Mouse (Mus musculus): Measurements from ENCODE around the gene Kmt2a.

Kmt2a gene

GRCm38 (mm10) chr9:44881221-44881871 is at the start of gene Kmt2a:
Gene Kmt2a, minus strand, starts transcription at chr9:44881296.
- peak; percentile 100 for DNase-seq

GRCm38 (mm10) chr9:44921543-44921942 is 40.4 kb upstream of the Kmt2a start:
- no peak for DNase-seq

GRCm38 (mm10) chr9:44921123-44921468 is 40.0 kb upstream of the Kmt2a start:
- no peak for DNase-seq

GRCm38 (mm10) chr9:44920374-44921122 is 39.5 kb upstream of the Kmt2a start, which contains the start of gene Atp5l:
Gene Atp5l, minus strand, starts transcription at chr9:44920742.
- peak; percentile 89 to 91 for DNase-seq

- no peak for DNase-seq
Observed at GRCm38 (mm10) chr9:44919606-44920005, 38.5 kb upstream of the Kmt2a start.

GRCm38 (mm10) chr9:44916196-44916595 is 35.1 kb upstream of the Kmt2a start:
- peak; percentile 59 to 63 for DNase-seq

GRCm38 (mm10) chr9:44914706-44915105 is 33.6 kb upstream of the Kmt2a start:
- no peak for DNase-seq

- no peak for DNase-seq
Observed at GRCm38 (mm10) chr9:44911365-44911764, 30.3 kb upstream of the Kmt2a start.

- peak; percentile 16 to 22 for DNase-seq
Observed at GRCm38 (mm10) chr9:44905620-44906019, 24.5 kb upstream of the Kmt2a start.

GRCm38 (mm10) chr9:44904964-44905363 is 23.9 kb upstream of the Kmt2a start:
- peak; percentile 74 to 76 for DNase-seq

GRCm38 (mm10) chr9:44903856-44904255 is 22.8 kb upstream of the Kmt2a start:
- no peak for DNase-seq

- DNase-seq, result no peak
Observed at GRCm38 (mm10) chr9:44900402-44900801, 19.3 kb upstream of the Kmt2a start.

GRCm38 (mm10) chr9:44899716-44900115 is 18.6 kb upstream of the Kmt2a start:
- no peak for DNase-seq

- DNase-seq, result no peak
Observed at GRCm38 (mm10) chr9:44897024-44897423, 15.9 kb upstream of the Kmt2a start.

GRCm38 (mm10) chr9:44892664-44893063 is 11.6 kb upstream of the Kmt2a start:
- no peak for DNase-seq

GRCm38 (mm10) chr9:44891210-44891609 is 10.1 kb upstream of the Kmt2a start:
- DNase-seq, result no peak

- DNase-seq, result no peak
Observed at GRCm38 (mm10) chr9:44890122-44890521, 9.0 kb upstream of the Kmt2a start.

GRCm38 (mm10) chr9:44888114-44888624 is 7.1 kb upstream of the Kmt2a start:
- no peak for DNase-seq

GRCm38 (mm10) chr9:44882981-44883569 is 2.0 kb upstream of the Kmt2a start:
- DNase-seq, result peak; percentile 48 to 52

- peak; percentile 69 to 71 for DNase-seq
Observed at GRCm38 (mm10) chr9:44882436-44882980, 1.4 kb upstream of the Kmt2a start.

- DNase-seq, result peak; percentile 78 to 86
Observed at GRCm38 (mm10) chr9:44881941-44882435, 892 bp upstream of the Kmt2a start.

GRCm38 (mm10) chr9:44880309-44881081 is 601 bp downstream of the Kmt2a start:
- peak in 1 of 2 experiments; percentile 54 for DNase-seq

All from cerebellum, postnatal 14 days (tissue).